Mouse (Mus musculus) lung, adult 2 months (tissue): ENCODE measurements around the gene Gpc1.

Experiments used
- CTCF ChIP-seq: fragments of 200-500 bp; IDR thresholded peaks from 2 replicates; pipeline ENCODE4 v1.5.1; 2011; ENCODE audit warnings: mild to moderate bottlenecking, low read length, control low read depth; ENCODE audit not compliant: insufficient read depth
- POLR2A ChIP-seq: fragments of 200-500 bp; IDR thresholded peaks from 2 replicates; pipeline ENCODE4 v1.6.1; 2011; ENCODE audit warnings: low read depth, mild to moderate bottlenecking, control low read depth, low read length, borderline replicate concordance; ENCODE audit errors: extremely low read depth

GRCm38 (mm10) chr1:92907632-92908360 is 76.4 kb downstream of the Gpc1 start:
- no peak for TF ChIP-seq CTCF
- TF ChIP-seq POLR2A: no peak
